Mouse (Mus musculus) left cerebral cortex, adult 9 months (tissue): ENCODE results near the gene Ift57.

Experiments
- DNase-seq, 2 experiments: peaks; one replicate each; pipeline ENCODE4 v3.0.0; 2022; ENCODE audit warnings: low spot score in 2 of 2

The Ift57 gene

GRCm38 (mm10) chr16:49698620-49699525 is at the start of gene Ift57:
Ift57 (plus strand) TSS chr16:49699233.
- DNase-seq = peak; percentile 97 to 99

- DNase-seq = no peak
Measured at GRCm38 (mm10) chr16:49657182-49657581, 41.9 kb upstream of the Ift57 start.

- DNase-seq = no peak
Measured at GRCm38 (mm10) chr16:49658029-49658428, 41.0 kb upstream of the Ift57 start.

- no peak for DNase-seq
Measured at GRCm38 (mm10) chr16:49659131-49659530, 39.9 kb upstream of the Ift57 start.

GRCm38 (mm10) chr16:49660111-49660510 is 38.9 kb upstream of the Ift57 start:
- no peak for DNase-seq

GRCm38 (mm10) chr16:49662201-49662600 is 36.8 kb upstream of the Ift57 start:
- DNase-seq = no peak

GRCm38 (mm10) chr16:49664677-49665076 is 34.4 kb upstream of the Ift57 start:
- no peak for DNase-seq

GRCm38 (mm10) chr16:49679666-49680065 is 19.4 kb upstream of the Ift57 start:
- DNase-seq = no peak

GRCm38 (mm10) chr16:49684961-49685360 is 14.1 kb upstream of the Ift57 start:
- DNase-seq = no peak

GRCm38 (mm10) chr16:49699821-49700220 is 788 bp downstream of the Ift57 start:
- DNase-seq = no peak

- no peak for DNase-seq
Measured at GRCm38 (mm10) chr16:49708074-49708473, 9.0 kb downstream of the Ift57 start.

GRCm38 (mm10) chr16:49710188-49710587 is 11.2 kb downstream of the Ift57 start:
- DNase-seq = no peak

GRCm38 (mm10) chr16:49713302-49713701 is 14.3 kb downstream of the Ift57 start:
- DNase-seq = no peak

GRCm38 (mm10) chr16:49720671-49721070 is 21.6 kb downstream of the Ift57 start:
- no peak for DNase-seq

GRCm38 (mm10) chr16:49721678-49722077 is 22.6 kb downstream of the Ift57 start:
- no peak for DNase-seq

GRCm38 (mm10) chr16:49723222-49723621 is 24.2 kb downstream of the Ift57 start:
- peak in 1 of 2 experiments; percentile 36 for DNase-seq

GRCm38 (mm10) chr16:49724232-49724631 is 25.2 kb downstream of the Ift57 start:
- no peak for DNase-seq

GRCm38 (mm10) chr16:49724931-49725330 is 25.9 kb downstream of the Ift57 start:
- DNase-seq = no peak

- DNase-seq = no peak
Measured at GRCm38 (mm10) chr16:49725446-49725845, 26.4 kb downstream of the Ift57 start.

GRCm38 (mm10) chr16:49726216-49726615 is 27.2 kb downstream of the Ift57 start:
- DNase-seq = no peak

- DNase-seq = no peak
Measured at GRCm38 (mm10) chr16:49726761-49727160, 27.7 kb downstream of the Ift57 start.

GRCm38 (mm10) chr16:49736536-49736935 is 37.5 kb downstream of the Ift57 start:
- peak; percentile 50 to 78 for DNase-seq

- no peak for DNase-seq
Measured at GRCm38 (mm10) chr16:49747360-49747759, 48.3 kb downstream of the Ift57 start.
